Mouse (Mus musculus) gastrocnemius, adult 2 months (tissue): ENCODE data around the gene Hpgd. TPM values are rescaled to one million over a fixed set of nuclear protein-coding genes. Genes with fewer than 3 reads are reported as not detected.
A peak's percentile ranks its signal among the peaks of the same experiment; 100 is the strongest.
"Not testable (repeated sequence)": the region's sequence is repeated elsewhere in the genome, so short reads cannot be mapped to it uniquely, and the experiment has no call there.

ENCODE experiments used
- DNase-seq: peaks from one replicate; pipeline ENCODE4 v3.0.0; 2022
- H3K27ac ChIP-seq: fragments of 200-600 bp; 2 replicates; pipeline ENCODE4 v1.8.1; 2022; ENCODE audit warnings: mild to moderate bottlenecking
- H3K4me3 ChIP-seq: fragments of 200-600 bp; 2 replicates; pipeline ENCODE4 v1.8.1; 2022; ENCODE audit warnings: mild to moderate bottlenecking, moderate library complexity
- CTCF ChIP-seq: fragments of 200-600 bp; IDR thresholded peaks from 2 replicates; pipeline ENCODE4 v1.8.1; 2022; ENCODE audit warnings: antibody characterized with exemption, mild to moderate bottlenecking, moderate library complexity
- intact Hi-C: fragments of 180-260 bp; cut with DNase I; formaldehyde crosslinking; loops from one replicate; pipeline ENCODE4 v1.15.1; 2025
- long read RNA-seq, 2 experiments: library from polyadenylated mRNA; stranded (forward); transcript quantifications; one replicate each; pipeline ENCODE4 v2.0.0; 2021
- total RNA-seq, 2 experiments: library from RNA; stranded (reverse); gene quantifications; 2 replicates each; pipeline ENCODE4 v1.2.3; 2021

The Hpgd gene
- total RNA-seq: 1 to 10 TPM; 1.3 to 1.9 TPM
- long read RNA-seq, experiment 1, partial matches to known transcripts: 0 of 1 reads
- long read RNA-seq, experiment 1, other reads (novel, unspliced or antisense): 0 of 1 reads
- long read RNA-seq, experiment 2, partial matches to known transcripts: 1 of 1 reads
- long read RNA-seq, experiment 2, other reads (novel, unspliced or antisense): 0 of 1 reads

DNA sequence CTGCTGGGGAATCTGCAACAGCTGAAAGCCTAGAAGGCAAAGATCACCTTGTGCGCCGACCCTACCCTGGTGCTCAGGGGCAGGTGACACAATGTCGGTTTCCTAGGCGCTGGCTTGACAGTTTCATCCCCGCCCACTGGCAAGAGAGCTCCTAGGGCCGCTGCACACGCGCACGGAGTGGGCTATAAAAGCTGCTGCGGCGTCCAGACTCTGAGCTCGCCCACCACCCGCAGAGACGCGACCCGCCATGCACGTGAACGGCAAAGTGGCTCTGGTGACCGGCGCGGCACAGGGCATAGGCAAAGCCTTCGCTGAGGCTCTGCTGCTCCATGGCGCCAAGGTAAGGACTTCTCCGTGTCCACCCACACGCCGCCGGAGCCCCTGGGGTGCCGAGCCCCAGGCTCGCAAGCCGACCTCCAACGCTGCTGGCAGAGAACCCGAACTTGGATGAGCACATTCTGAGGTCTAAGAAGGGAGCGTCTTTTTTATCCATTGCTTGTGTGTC is at the start of gene Hpgd:
TSS of gene Hpgd (plus strand) at position 213 of the 505 bp plus-strand sequence.
- Histone ChIP-seq H3K4me3 (peak within 1 kb of the TSS; percentile 72), H3K27ac (peak within 1 kb of the TSS; percentile 46)
- no peak for TF ChIP-seq CTCF
- DNase-seq: peak; percentile 68
- intact Hi-C loops: no loop called here

- intact Hi-C loops, DNase-seq, H3K4me3 ChIP-seq, H3K27ac ChIP-seq: not testable (repeated sequence)
Observed at GRCm38 (mm10) chr8:56251728-56252127, 42.7 kb upstream of the Hpgd start.

DNA sequence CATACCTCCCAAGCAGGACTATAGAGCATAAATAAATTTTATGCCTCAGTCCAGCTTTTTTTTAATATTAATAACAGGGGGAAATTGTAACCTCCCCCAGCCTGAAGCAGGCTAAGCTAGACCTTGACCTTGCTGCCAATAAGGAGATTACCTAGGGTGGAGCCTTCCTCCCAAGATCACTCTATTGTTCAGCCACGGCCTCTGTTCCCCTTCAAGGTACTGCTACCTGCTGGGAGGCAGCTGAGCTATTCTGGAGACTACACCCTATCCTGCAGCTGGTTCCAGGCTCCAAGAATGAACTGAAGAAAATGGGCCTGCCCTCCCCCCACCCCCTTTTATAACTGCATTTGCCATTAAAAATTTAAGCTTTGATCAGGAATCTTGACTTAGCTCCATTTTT is 42.1 kb upstream of the Hpgd start:
- no peak overlapping the region for H3K4me3 ChIP-seq
- intact Hi-C loops: no loop called here
- no peak for TF ChIP-seq CTCF
- no peak overlapping the region for H3K27ac ChIP-seq
- no peak for DNase-seq

GRCm38 (mm10) chr8:56261190-56261589 is 33.2 kb upstream of the Hpgd start:
- intact Hi-C loops: no loop called here
- TF ChIP-seq CTCF: no peak
- no peak for DNase-seq
- H3K27ac ChIP-seq: no peak overlapping the region
- H3K4me3 ChIP-seq: no peak overlapping the region

GRCm38 (mm10) chr8:56269687-56270663 is 24.4 kb upstream of the Hpgd start:
- no peak overlapping the region for H3K4me3 ChIP-seq
- TF ChIP-seq CTCF: no peak
- peak; percentile 27 for DNase-seq
- intact Hi-C loops: no loop called here
- H3K27ac ChIP-seq: peak overlapping the region; percentile 51

DNA sequence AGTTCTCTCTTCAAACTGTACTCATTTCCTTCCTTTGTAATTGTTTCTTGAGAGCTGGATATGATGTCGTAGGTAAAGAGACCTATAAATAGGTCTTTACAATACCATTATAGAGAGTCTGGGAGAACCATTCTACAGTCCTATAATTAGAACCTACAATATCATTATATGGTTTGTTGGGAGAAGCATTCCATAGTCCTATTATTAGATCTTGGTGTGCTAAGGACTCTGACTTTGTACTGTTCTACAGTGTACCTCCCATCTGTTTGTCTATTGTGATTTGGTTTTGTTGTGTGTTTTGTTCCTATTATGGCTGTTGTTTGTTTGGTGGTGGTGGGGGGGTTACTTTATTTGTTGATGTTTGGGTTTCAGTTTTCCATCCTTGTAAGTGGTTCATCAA is 21.5 kb upstream of the Hpgd start:
- DNase-seq: no peak
- H3K4me3 ChIP-seq: no peak overlapping the region
- no peak overlapping the region for H3K27ac ChIP-seq
- TF ChIP-seq CTCF: no peak
- intact Hi-C loops: no loop called here

- TF ChIP-seq CTCF: no peak
- Histone ChIP-seq H3K4me3 (no peak overlapping the region), H3K27ac (no peak overlapping the region)
- intact Hi-C loops: no loop called here
- no peak for DNase-seq
Observed at GRCm38 (mm10) chr8:56275316-56275715, 19.1 kb upstream of the Hpgd start.

- TF ChIP-seq CTCF: no peak
- H3K4me3 ChIP-seq: no peak overlapping the region
- peak; percentile 46 for DNase-seq
- intact Hi-C loops: no loop called here
- H3K27ac ChIP-seq: no peak overlapping the region; the same call in 1 of the 2 replicates
Observed at GRCm38 (mm10) chr8:56277810-56278528, 16.4 kb upstream of the Hpgd start.

- no peak for DNase-seq
- Histone ChIP-seq H3K4me3 (no peak overlapping the region), H3K27ac (no peak overlapping the region)
- intact Hi-C loops: no loop called here
- no peak for TF ChIP-seq CTCF
Observed at GRCm38 (mm10) chr8:56278545-56279063, 15.8 kb upstream of the Hpgd start.

DNA sequence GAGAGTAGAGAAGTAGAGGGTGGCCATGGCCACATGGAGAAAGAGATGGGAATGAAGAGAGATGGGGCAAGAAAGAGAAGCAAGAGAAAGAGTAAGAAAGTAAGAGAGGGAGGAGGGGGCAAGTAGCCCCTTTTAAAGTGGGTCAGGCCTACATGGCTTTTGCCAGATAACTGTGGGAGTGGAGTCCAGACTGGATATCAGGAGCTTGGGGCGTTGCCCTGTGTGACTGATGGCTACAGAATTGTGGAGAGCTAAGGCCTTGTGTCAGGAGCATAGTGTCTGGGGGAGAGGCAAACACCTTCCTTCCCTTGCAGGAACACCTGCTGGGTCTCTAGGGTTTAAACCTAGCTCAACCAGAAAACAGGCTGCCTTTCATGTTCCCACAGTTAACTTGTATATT is 10.4 kb upstream of the Hpgd start:
- intact Hi-C loops: no loop called here
- TF ChIP-seq CTCF: no peak
- H3K27ac ChIP-seq: no peak overlapping the region
- DNase-seq: no peak
- H3K4me3 ChIP-seq: no peak overlapping the region

DNA sequence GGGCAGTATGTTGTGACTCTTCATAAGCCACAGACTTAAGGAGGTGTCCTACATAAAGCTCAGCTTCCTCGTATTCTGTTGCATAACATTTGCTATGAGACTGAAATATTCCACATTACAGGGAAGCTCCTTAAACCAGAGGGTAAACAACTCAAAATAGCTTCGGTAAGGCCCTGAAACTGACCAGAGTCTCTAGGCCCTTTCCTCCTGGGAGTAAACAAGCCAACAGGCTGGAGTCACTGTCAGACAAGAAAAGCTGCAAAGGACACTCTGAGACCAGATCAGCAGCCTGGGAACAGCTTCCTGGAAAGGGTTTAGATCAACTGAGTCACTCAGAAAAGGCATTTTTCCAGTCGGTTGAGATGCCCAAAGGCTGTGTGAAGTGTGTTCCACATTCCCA is 9.4 kb upstream of the Hpgd start:
- no peak overlapping the region for H3K4me3 ChIP-seq
- H3K27ac ChIP-seq: 0 out of 2 replicates have a peak overlapping the region, but pooled peaks have one; percentile 1
- intact Hi-C loops: no loop called here
- TF ChIP-seq CTCF: no peak
- no peak for DNase-seq

DNA sequence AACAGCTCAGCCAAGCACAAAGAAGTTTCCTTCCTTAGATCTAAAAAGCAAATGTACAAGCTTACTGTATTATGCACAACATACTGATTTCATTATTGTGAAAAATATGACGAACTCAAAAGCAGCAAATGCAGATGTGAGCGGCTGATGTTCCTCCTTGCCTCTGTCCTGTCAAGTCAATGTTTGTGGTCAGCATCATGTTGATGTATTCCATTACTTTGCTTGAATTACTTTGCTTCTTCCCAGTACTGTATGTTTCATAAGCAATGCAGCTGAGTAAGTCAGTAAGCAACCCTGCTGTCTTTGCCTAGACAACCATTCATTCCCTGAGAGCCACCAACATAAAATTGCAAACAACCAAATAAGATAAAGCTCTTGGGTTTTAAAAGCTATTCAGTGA is 7.7 kb upstream of the Hpgd start:
- no peak for DNase-seq
- Histone ChIP-seq H3K27ac (no peak overlapping the region), H3K4me3 (no peak overlapping the region)
- intact Hi-C loops: no loop called here
- TF ChIP-seq CTCF: no peak
